Mouse (Mus musculus): Measurements from ENCODE around the gene Pdlim4. TPM values are rescaled to one million over a fixed set of nuclear protein-coding genes. Genes with fewer than 3 reads are reported as not detected.

Gene Pdlim4
- 10 to 100 TPM; 34.7 to 38.8 TPM for total RNA-seq (2021)
- long read RNA-seq, experiment 1, transcript Pdlim4-201 (7 exons, 1,182 nt) = major isoform, 34 of 42 reads
- long read RNA-seq, experiment 1, partial matches to known transcripts = 2 of 42 reads
- long read RNA-seq, experiment 1, other reads (novel, unspliced or antisense) = 4 of 42 reads
- long read RNA-seq, experiment 2, transcript Pdlim4-201 (7 exons, 1,182 nt) = major isoform, 50 of 61 reads
- long read RNA-seq, experiment 2, partial matches to known transcripts = 2 of 61 reads
- long read RNA-seq, experiment 2, other reads (novel, unspliced or antisense) = 8 of 61 reads

- DNase-seq (ENCODE audit: low spot score in 2 of 2) = peak in 1 of 2 experiments; percentile 21
Measured at GRCm38 (mm10) chr11:54068520-54069371, at the start of gene Pdlim4. Pdlim4 (minus strand) TSS chr11:54069014.

GRCm38 (mm10) chr11:54117096-54117495 lies 48.3 kb upstream of the Pdlim4 start:
- DNase-seq (ENCODE audit: low spot score in 2 of 2) = no peak

- DNase-seq (ENCODE audit: low spot score in 2 of 2) = no peak
Measured at GRCm38 (mm10) chr11:54116406-54116805, 47.6 kb upstream of the Pdlim4 start.

- DNase-seq (ENCODE audit: low spot score in 2 of 2) = no peak
Measured at GRCm38 (mm10) chr11:54115911-54116310, 47.1 kb upstream of the Pdlim4 start.

GRCm38 (mm10) chr11:54115301-54115700 lies 46.5 kb upstream of the Pdlim4 start:
- no peak for DNase-seq (ENCODE audit: low spot score in 2 of 2)

GRCm38 (mm10) chr11:54114746-54115145 lies 45.9 kb upstream of the Pdlim4 start:
- no peak for DNase-seq (ENCODE audit: low spot score in 2 of 2)

- DNase-seq (ENCODE audit: low spot score in 2 of 2) = no peak
Measured at GRCm38 (mm10) chr11:54113352-54113751, 44.5 kb upstream of the Pdlim4 start.

- DNase-seq (ENCODE audit: low spot score in 2 of 2) = peak; percentile 62 to 79
Measured at GRCm38 (mm10) chr11:54112920-54113319, 44.1 kb upstream of the Pdlim4 start.

GRCm38 (mm10) chr11:54111976-54112741 lies 43.3 kb upstream of the Pdlim4 start:
- DNase-seq (ENCODE audit: low spot score in 2 of 2) = no peak

GRCm38 (mm10) chr11:54111291-54111690 lies 42.5 kb upstream of the Pdlim4 start:
- DNase-seq (ENCODE audit: low spot score in 2 of 2) = no peak

- no peak for DNase-seq (ENCODE audit: low spot score in 2 of 2)
Measured at GRCm38 (mm10) chr11:54108894-54109293, 40.1 kb upstream of the Pdlim4 start.

GRCm38 (mm10) chr11:54108131-54108530 lies 39.3 kb upstream of the Pdlim4 start:
- DNase-seq (ENCODE audit: low spot score in 2 of 2) = no peak

- DNase-seq (ENCODE audit: low spot score in 2 of 2) = no peak
Measured at GRCm38 (mm10) chr11:54107239-54107638, 38.4 kb upstream of the Pdlim4 start.

- no peak for DNase-seq (ENCODE audit: low spot score in 2 of 2)
Measured at GRCm38 (mm10) chr11:54106676-54107075, 37.9 kb upstream of the Pdlim4 start.

- no peak for DNase-seq (ENCODE audit: low spot score in 2 of 2)
Measured at GRCm38 (mm10) chr11:54105011-54105410, 36.2 kb upstream of the Pdlim4 start.

- no peak for DNase-seq (ENCODE audit: low spot score in 2 of 2)
Measured at GRCm38 (mm10) chr11:54102706-54103449, 34.1 kb upstream of the Pdlim4 start.

GRCm38 (mm10) chr11:54101701-54102100 lies 32.9 kb upstream of the Pdlim4 start:
- DNase-seq (ENCODE audit: low spot score in 2 of 2) = no peak

GRCm38 (mm10) chr11:54100692-54101591 lies 32.1 kb upstream of the Pdlim4 start:
- peak; percentile 42 to 56 for DNase-seq (ENCODE audit: low spot score in 2 of 2)

- DNase-seq (ENCODE audit: low spot score in 2 of 2) = no peak
Measured at GRCm38 (mm10) chr11:54100045-54100691, 31.4 kb upstream of the Pdlim4 start, which contains the start of gene P4ha2. P4ha2 (plus strand) TSS chr11:54100095.

All from adrenal gland, postnatal 4 days (tissue).